Mouse (Mus musculus): ENCODE measurements around the gene Thumpd3. TPM values are rescaled to one million over a fixed set of nuclear protein-coding genes. Genes with fewer than 3 reads are reported as not detected.

Gene Thumpd3
- polyA plus RNA-seq, 1 experiment from 2014 or later: 58.0 TPM

- Histone ChIP-seq H3K27ac (ENCODE audit: low read depth, low read length) (peak overlapping the region; percentile 71), H3K36me3 (ENCODE audit: control insufficient read depth, insufficient read depth, low read length) (no peaks in the 10 kb centered on the region), H3K9ac (ENCODE audit: low read depth, low read length) (peak overlapping the region; percentile 81), H3K27me3 (ENCODE audit: control insufficient read depth, insufficient read depth, low read length) (no peaks in the 10 kb centered on the region), H3K4me1 (replicated peaks; ENCODE audit: control insufficient read depth, insufficient read depth, low read length) (peaks cover 5% of the 10 kb centered on the region; the same call in 1 of the 2 replicates), H3K4me2 (replicated peaks; ENCODE audit: low read depth, low read length) (peak overlapping the region; percentile 84), H3K4me3 (ENCODE audit: low read depth, low read length) (peak overlapping the region; percentile 77), H3K9me3 (ENCODE audit: control insufficient read depth, low read length) (no peaks in the 10 kb centered on the region)
- WGBS: 2% methylated on average over 11 of the region's 11 CpGs
- DNase-seq (ENCODE audit: low spot score) (no peak), ATAC-seq (ENCODE audit: low FRiP score) (peak; percentile 68)
Observed at GRCm38 (mm10) chr6:113045575-113045974, 450 bp upstream of the Thumpd3 start.

- WGBS: 68% methylated on average over 15 of the region's 15 CpGs
- Histone ChIP-seq H3K4me3 (ENCODE audit: low read depth, low read length) (peak overlapping the region; percentile 77), H3K4me2 (replicated peaks; ENCODE audit: low read depth, low read length) (peak overlapping the region; percentile 84), H3K27me3 (ENCODE audit: control insufficient read depth, insufficient read depth, low read length) (no peaks in the 10 kb centered on the region), H3K27ac (ENCODE audit: low read depth, low read length) (no peak overlapping the region), H3K9ac (ENCODE audit: low read depth, low read length) (peak overlapping the region; percentile 72), H3K36me3 (ENCODE audit: control insufficient read depth, insufficient read depth, low read length) (no peaks in the 10 kb centered on the region), H3K9me3 (ENCODE audit: control insufficient read depth, low read length) (no peaks in the 10 kb centered on the region), H3K4me1 (replicated peaks; ENCODE audit: control insufficient read depth, insufficient read depth, low read length) (peaks cover 5% of the 10 kb centered on the region; the same call in 1 of the 2 replicates)
- ATAC-seq (ENCODE audit: low FRiP score) (no peak), DNase-seq (ENCODE audit: low spot score) (no peak)
Observed at GRCm38 (mm10) chr6:113047016-113047746, 1.2 kb downstream of the Thumpd3 start.

- no peak overlapping the region for H3K27ac ChIP-seq (ENCODE audit: low read depth, low read length)
- no peaks in the 10 kb centered on the region for H3K9me3 ChIP-seq (ENCODE audit: control insufficient read depth, low read length)
- no peak overlapping the region for H3K4me2 ChIP-seq (replicated peaks; ENCODE audit: low read depth, low read length)
- H3K4me3 ChIP-seq (ENCODE audit: low read depth, low read length): no peak overlapping the region
- H3K27me3 ChIP-seq (ENCODE audit: control insufficient read depth, insufficient read depth, low read length): no peaks in the 10 kb centered on the region
- no peaks in the 10 kb centered on the region for H3K36me3 ChIP-seq (ENCODE audit: control insufficient read depth, insufficient read depth, low read length)
- no peak for DNase-seq (ENCODE audit: low spot score)
- H3K9ac ChIP-seq (ENCODE audit: low read depth, low read length): no peak overlapping the region
- H3K4me1 ChIP-seq (replicated peaks; ENCODE audit: control insufficient read depth, insufficient read depth, low read length): peaks cover 5% of the 10 kb centered on the region; the same call in 1 of the 2 replicates
- no peak for ATAC-seq (ENCODE audit: low FRiP score)
- WGBS: 98% methylated on average over 2 of the region's 2 CpGs
Observed at GRCm38 (mm10) chr6:113048371-113048770, 2.3 kb downstream of the Thumpd3 start.

GRCm38 (mm10) chr6:113049159-113049558, 3.1 kb downstream of the Thumpd3 start:
- no peak overlapping the region for H3K4me2 ChIP-seq (replicated peaks; ENCODE audit: low read depth, low read length)
- peaks cover 5% of the 10 kb centered on the region; the same call in 1 of the 2 replicates for H3K4me1 ChIP-seq (replicated peaks; ENCODE audit: control insufficient read depth, insufficient read depth, low read length)
- no peaks in the 10 kb centered on the region for H3K9me3 ChIP-seq (ENCODE audit: control insufficient read depth, low read length)
- H3K27ac ChIP-seq (ENCODE audit: low read depth, low read length): no peak overlapping the region
- no peak overlapping the region for H3K9ac ChIP-seq (ENCODE audit: low read depth, low read length)
- ATAC-seq (ENCODE audit: low FRiP score): no peak
- no peaks in the 10 kb centered on the region for H3K27me3 ChIP-seq (ENCODE audit: control insufficient read depth, insufficient read depth, low read length)
- H3K36me3 ChIP-seq (ENCODE audit: control insufficient read depth, insufficient read depth, low read length): no peaks in the 10 kb centered on the region
- DNase-seq (ENCODE audit: low spot score): no peak
- H3K4me3 ChIP-seq (ENCODE audit: low read depth, low read length): no peak overlapping the region
- WGBS: 92% methylated on average over 3 of the region's 3 CpGs

GRCm38 (mm10) chr6:113052972-113053371, 6.9 kb downstream of the Thumpd3 start:
- H3K9me3 ChIP-seq (ENCODE audit: control insufficient read depth, low read length): no peaks in the 10 kb centered on the region
- H3K27ac ChIP-seq (ENCODE audit: low read depth, low read length): no peak overlapping the region
- DNase-seq (ENCODE audit: low spot score): no peak
- no peak for ATAC-seq (ENCODE audit: low FRiP score)
- no peak overlapping the region for H3K4me2 ChIP-seq (replicated peaks; ENCODE audit: low read depth, low read length)
- no peak overlapping the region for H3K9ac ChIP-seq (ENCODE audit: low read depth, low read length)
- no peaks in the 10 kb centered on the region for H3K36me3 ChIP-seq (ENCODE audit: control insufficient read depth, insufficient read depth, low read length)
- H3K4me3 ChIP-seq (ENCODE audit: low read depth, low read length): no peak overlapping the region
- H3K27me3 ChIP-seq (ENCODE audit: control insufficient read depth, insufficient read depth, low read length): no peaks in the 10 kb centered on the region
- 84% methylated on average over 3 of the region's 3 CpGs for WGBS
- no peaks in the 10 kb centered on the region for H3K4me1 ChIP-seq (replicated peaks; ENCODE audit: control insufficient read depth, insufficient read depth, low read length)

- Histone ChIP-seq H3K9ac (ENCODE audit: low read depth, low read length) (no peak overlapping the region), H3K36me3 (ENCODE audit: control insufficient read depth, insufficient read depth, low read length) (no peaks in the 10 kb centered on the region), H3K27me3 (ENCODE audit: control insufficient read depth, insufficient read depth, low read length) (no peaks in the 10 kb centered on the region), H3K27ac (ENCODE audit: low read depth, low read length) (no peak overlapping the region), H3K4me2 (replicated peaks; ENCODE audit: low read depth, low read length) (no peak overlapping the region), H3K4me1 (replicated peaks; ENCODE audit: control insufficient read depth, insufficient read depth, low read length) (no peaks in the 10 kb centered on the region), H3K9me3 (ENCODE audit: control insufficient read depth, low read length) (no peaks in the 10 kb centered on the region), H3K4me3 (ENCODE audit: low read depth, low read length) (no peak overlapping the region)
- no peak for ATAC-seq (ENCODE audit: low FRiP score)
- DNase-seq (ENCODE audit: low spot score): no peak
- 91% methylated on average over 6 of the region's 6 CpGs for WGBS
Observed at GRCm38 (mm10) chr6:113054552-113055107, 8.6 kb downstream of the Thumpd3 start.

GRCm38 (mm10) chr6:113060892-113061563, 15.0 kb downstream of the Thumpd3 start:
- DNase-seq (ENCODE audit: low spot score) (no peak), ATAC-seq (ENCODE audit: low FRiP score) (no peak)
- Histone ChIP-seq H3K4me3 (ENCODE audit: low read depth, low read length) (no peak overlapping the region), H3K9me3 (ENCODE audit: control insufficient read depth, low read length) (no peaks in the 10 kb centered on the region), H3K9ac (ENCODE audit: low read depth, low read length) (no peak overlapping the region), H3K27me3 (ENCODE audit: control insufficient read depth, insufficient read depth, low read length) (no peaks in the 10 kb centered on the region), H3K36me3 (ENCODE audit: control insufficient read depth, insufficient read depth, low read length) (peaks cover 5% of the 10 kb centered on the region; the same call in 1 of the 2 replicates), H3K27ac (ENCODE audit: low read depth, low read length) (no peak overlapping the region), H3K4me1 (replicated peaks; ENCODE audit: control insufficient read depth, insufficient read depth, low read length) (no peaks in the 10 kb centered on the region), H3K4me2 (replicated peaks; ENCODE audit: low read depth, low read length) (no peak overlapping the region)
- WGBS: 81% methylated on average over 1 of the region's 1 CpGs

- ATAC-seq (ENCODE audit: low FRiP score) (no peak), DNase-seq (ENCODE audit: low spot score) (no peak)
- Histone ChIP-seq H3K9ac (ENCODE audit: low read depth, low read length) (no peak overlapping the region), H3K27ac (ENCODE audit: low read depth, low read length) (no peak overlapping the region), H3K4me2 (replicated peaks; ENCODE audit: low read depth, low read length) (no peak overlapping the region), H3K4me1 (replicated peaks; ENCODE audit: control insufficient read depth, insufficient read depth, low read length) (no peaks in the 10 kb centered on the region), H3K4me3 (ENCODE audit: low read depth, low read length) (no peak overlapping the region), H3K36me3 (ENCODE audit: control insufficient read depth, insufficient read depth, low read length) (peaks cover 5% of the 10 kb centered on the region; the same call in 1 of the 2 replicates), H3K27me3 (ENCODE audit: control insufficient read depth, insufficient read depth, low read length) (no peaks in the 10 kb centered on the region), H3K9me3 (ENCODE audit: control insufficient read depth, low read length) (no peaks in the 10 kb centered on the region)
- 80% methylated on average over 3 of the region's 3 CpGs for WGBS
Observed at GRCm38 (mm10) chr6:113062253-113062652, 16.2 kb downstream of the Thumpd3 start.
